Mouse (Mus musculus): ENCODE results near the gene Atp1a1.
A peak's percentile ranks its signal among the peaks of the same experiment; 100 is the strongest.

Atp1a1 gene

GRCm38 (mm10) chr3:101560841-101561522 lies 43.5 kb downstream of the Atp1a1 start:
- DNase-seq (ENCODE audit: extremely low read depth, low read depth, low spot score), result no peak

DNA sequence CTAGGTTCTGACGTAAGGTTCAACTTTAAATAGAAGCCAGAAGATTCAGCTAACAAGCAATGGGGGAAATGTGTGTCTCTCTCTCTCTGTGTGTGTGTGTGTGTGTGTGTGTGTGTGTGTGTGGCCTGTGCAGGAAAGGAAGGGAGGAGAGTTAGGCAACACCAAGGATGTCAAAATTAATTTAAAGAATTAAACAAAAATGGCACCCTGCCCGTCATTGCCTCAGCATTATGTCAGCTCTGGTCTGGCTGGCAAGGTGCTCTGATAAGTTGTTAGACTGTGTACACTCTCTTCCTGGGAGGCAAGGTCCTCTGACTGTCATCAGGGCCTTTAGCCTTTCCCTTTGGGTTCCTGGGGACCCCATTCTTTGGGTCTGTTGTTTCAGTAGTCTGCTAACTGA lies 47.8 kb downstream of the Atp1a1 start:
- peak; percentile 78 for DNase-seq (ENCODE audit: extremely low read depth, low read depth, low spot score)

DNA sequence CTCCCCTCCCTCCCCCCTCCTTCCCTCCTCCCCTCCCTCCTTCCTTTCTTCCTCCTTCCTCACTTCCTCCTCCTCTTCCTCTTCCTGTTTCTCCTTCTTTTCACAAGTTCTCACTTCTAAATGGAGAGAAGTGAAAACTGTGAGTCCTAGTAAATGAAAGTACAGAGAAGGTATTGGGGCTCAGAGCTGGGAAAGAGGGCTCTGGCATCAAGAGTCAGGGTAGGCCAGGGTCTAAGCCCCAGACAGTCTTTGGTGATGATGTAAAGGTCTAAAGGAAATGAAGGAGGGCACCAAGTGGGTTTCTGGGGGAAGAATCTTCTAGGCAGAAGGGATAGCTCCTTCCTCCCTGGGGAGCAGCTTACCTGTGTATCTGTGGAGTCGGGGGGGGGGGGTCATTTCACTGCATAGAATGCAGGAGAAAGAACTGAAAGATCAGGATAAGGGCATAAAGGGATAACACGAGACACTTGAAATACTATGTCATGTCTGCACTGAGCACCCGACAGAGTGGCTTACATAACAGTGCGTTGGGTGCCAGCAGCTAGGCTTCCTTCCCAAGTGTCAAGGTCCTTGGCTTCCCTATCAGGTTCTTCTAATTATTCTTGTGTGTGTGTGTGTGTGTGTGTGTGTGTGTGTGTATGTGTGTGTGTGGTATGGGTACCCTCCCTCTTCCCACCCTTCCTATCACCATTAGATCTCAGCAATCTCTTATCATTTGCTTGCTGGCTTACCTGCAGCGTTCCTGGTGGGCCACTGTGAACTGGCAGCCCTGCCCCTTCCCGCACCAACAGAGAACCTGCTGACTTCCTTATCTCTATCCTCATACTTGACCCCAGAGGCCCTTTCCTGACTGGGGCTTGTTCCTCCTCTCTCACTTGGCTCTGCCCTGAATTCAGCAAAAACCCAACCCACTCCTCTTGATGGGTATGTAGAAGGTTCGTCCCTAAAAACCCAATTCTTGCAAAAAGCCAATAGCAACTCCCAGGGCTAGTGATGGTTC lies 51.6 kb downstream of the Atp1a1 start:
- DNase-seq (ENCODE audit: extremely low read depth, low read depth, low spot score), result no peak

DNA sequence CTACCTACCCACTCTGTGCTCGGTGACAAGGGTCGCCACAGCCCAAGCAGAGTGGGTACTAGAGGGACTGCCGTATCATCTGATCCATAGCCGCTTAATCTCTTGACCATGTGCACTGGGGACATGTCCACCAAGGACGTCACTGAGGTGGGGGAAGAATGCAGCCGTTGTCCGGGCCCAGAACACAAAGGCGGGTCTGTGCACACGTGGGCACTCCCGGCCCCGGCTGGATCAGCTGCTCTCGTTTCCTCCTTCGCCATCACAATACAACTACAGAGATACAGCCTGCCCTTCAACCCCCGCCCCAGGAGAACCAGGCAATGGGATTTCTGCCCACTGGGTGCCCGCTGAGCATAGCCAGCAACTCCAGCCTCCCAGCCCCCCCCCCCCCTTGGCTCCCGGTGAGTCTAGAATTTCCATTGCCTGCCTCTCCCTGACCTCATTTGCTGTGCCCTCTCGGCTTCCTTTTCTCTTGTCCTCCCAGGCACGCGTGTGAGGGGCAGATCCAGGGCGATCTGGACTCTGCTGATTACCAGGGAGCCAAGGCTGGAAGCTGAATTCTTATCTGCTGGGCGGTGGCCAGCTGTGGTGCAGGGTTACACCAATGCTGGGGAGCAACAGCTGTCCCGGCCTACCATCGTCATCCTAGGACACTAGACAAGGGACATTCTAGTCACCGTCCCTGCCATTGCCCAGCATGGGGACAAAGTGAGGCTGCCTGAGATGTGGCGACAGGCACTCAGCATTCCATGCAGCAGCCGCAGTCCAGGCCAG lies 52.8 kb downstream of the Atp1a1 start:
- no peak for DNase-seq (ENCODE audit: extremely low read depth, low read depth, low spot score)

DNA sequence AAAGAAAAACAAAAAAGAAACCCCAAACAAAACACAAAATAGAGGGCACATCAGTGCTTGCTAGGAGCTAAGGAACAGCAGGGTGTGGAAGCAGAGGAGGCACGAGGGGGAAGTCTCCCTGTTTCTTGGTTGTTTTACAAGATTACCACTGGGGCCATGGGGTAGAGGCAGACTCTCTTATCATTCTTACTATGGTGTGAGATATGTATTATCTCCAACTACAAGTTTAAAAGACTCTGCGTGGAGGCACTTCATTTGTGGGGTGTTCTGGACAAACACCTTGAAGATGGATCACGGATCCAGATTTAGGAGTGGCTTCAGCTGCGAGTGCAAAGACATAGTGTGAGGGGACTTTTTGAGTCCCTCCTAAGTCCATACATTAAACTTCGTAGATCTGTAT lies 54.7 kb downstream of the Atp1a1 start:
- DNase-seq (ENCODE audit: extremely low read depth, low read depth, low spot score), result no peak

- DNase-seq (ENCODE audit: extremely low read depth, low read depth, low spot score), result no peak
Observed at GRCm38 (mm10) chr3:101544116-101544515, 60.4 kb downstream of the Atp1a1 start.

GRCm38 (mm10) chr3:101541571-101541970 lies 62.9 kb downstream of the Atp1a1 start:
- no peak for DNase-seq (ENCODE audit: extremely low read depth, low read depth, low spot score)

GRCm38 (mm10) chr3:101540568-101540967 lies 63.9 kb downstream of the Atp1a1 start:
- DNase-seq (ENCODE audit: extremely low read depth, low read depth, low spot score), result no peak

- no peak for DNase-seq (ENCODE audit: extremely low read depth, low read depth, low spot score)
Observed at GRCm38 (mm10) chr3:101536322-101536721, 68.2 kb downstream of the Atp1a1 start.

GRCm38 (mm10) chr3:101534311-101534710 lies 70.2 kb downstream of the Atp1a1 start:
- no peak for DNase-seq (ENCODE audit: extremely low read depth, low read depth, low spot score)

DNA sequence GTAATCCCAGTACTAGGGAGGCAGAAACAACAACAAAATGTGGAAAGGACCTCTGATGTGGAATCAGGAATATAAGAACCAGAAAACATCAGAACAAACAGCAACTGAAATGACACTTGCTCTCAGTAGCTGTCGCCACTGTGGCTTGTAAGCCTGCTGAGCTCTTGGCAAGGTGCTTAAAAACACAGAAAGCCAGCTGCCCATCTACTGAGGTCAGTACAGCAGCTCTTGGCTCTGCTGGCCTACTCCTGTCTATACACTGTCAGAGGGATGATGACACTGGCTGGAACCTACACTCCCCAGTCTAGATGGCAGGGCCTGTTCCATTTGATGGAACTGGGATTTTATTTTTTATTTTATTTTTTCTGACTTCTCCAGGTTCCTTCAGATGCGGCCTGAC lies 71.1 kb downstream of the Atp1a1 start:
- DNase-seq (ENCODE audit: extremely low read depth, low read depth, low spot score), result no peak

- no peak for DNase-seq (ENCODE audit: extremely low read depth, low read depth, low spot score)
Observed at GRCm38 (mm10) chr3:101530928-101531327, 73.6 kb downstream of the Atp1a1 start.

- DNase-seq (ENCODE audit: extremely low read depth, low read depth, low spot score), result no peak
Observed at GRCm38 (mm10) chr3:101528900-101529594, 75.4 kb downstream of the Atp1a1 start.

GRCm38 (mm10) chr3:101528157-101528899 lies 76.2 kb downstream of the Atp1a1 start:
- DNase-seq (ENCODE audit: extremely low read depth, low read depth, low spot score), result peak; percentile 84

GRCm38 (mm10) chr3:101526603-101527002 lies 77.9 kb downstream of the Atp1a1 start:
- DNase-seq (ENCODE audit: extremely low read depth, low read depth, low spot score), result no peak

Measured in fat pad, adult 2 months (tissue).